In genomic region chr3:89534566-89535097, GRCm38 (mm10) we compare ENCODE assay signal across 8 mouse cellular contexts. TPM values are rescaled to one million over a fixed set of nuclear protein-coding genes. Genes with fewer than 3 reads are reported as not detected.
DNase-seq lines count a peak whose midpoint lies in the region; ATAC-seq and TF ChIP-seq lines count a peak whose summit lies in the region.

No protein-coding gene starts in this region.

- no peak for ATAC-seq in kidney, postnatal 0 days (replicated peaks; ENCODE audit: low FRiP score, low read depth)
- ATAC-seq in kidney, embryonic 16.5 days (ENCODE audit: low FRiP score, low TSS enrichment): no peak
- ATAC-seq in forebrain, postnatal 0 days: peak; percentile 58
- peak; percentile 32; the same call in 1 of the 2 replicates for ATAC-seq in lung, postnatal 0 days
- ATAC-seq in megakaryocyte, adult 5-6 weeks (ENCODE audit: poor library complexity, severe bottlenecking): no peak

- H3K36me3 ChIP-seq in kidney, postnatal 0 days (ENCODE audit: insufficient read depth, low read length): no peaks in the 10 kb centered on the region
- H3K36me3 ChIP-seq in kidney, embryonic 16.5 days (ENCODE audit: insufficient read depth, low read length): no peaks in the 10 kb centered on the region
- H3K36me3 ChIP-seq in forebrain, postnatal 0 days (ENCODE audit: insufficient read depth): no peaks in the 10 kb centered on the region
- no peaks in the 10 kb centered on the region for H3K36me3 ChIP-seq in lung, postnatal 0 days (ENCODE audit: insufficient read depth, low read length)

- no peak overlapping the region for H3K9ac ChIP-seq in kidney, postnatal 0 days (ENCODE audit: low read depth, low read length)
- H3K9ac ChIP-seq in kidney, embryonic 16.5 days (replicated peaks; ENCODE audit: low read length): no peak overlapping the region
- H3K9ac ChIP-seq in forebrain, postnatal 0 days: no peak overlapping the region
- H3K9ac ChIP-seq in lung, postnatal 0 days (replicated peaks; ENCODE audit: low read depth): no peak overlapping the region

- H3K27me3 ChIP-seq in kidney, postnatal 0 days (ENCODE audit: insufficient read depth, low read length): no peaks in the 10 kb centered on the region
- H3K27me3 ChIP-seq in kidney, embryonic 16.5 days (ENCODE audit: insufficient read depth, low read length): no peaks in the 10 kb centered on the region
- no peaks in the 10 kb centered on the region for H3K27me3 ChIP-seq in forebrain, postnatal 0 days (ENCODE audit: insufficient read depth, low read length)
- no peaks in the 10 kb centered on the region for H3K27me3 ChIP-seq in lung, postnatal 0 days (replicated peaks; ENCODE audit: insufficient read depth, low read length)

- H3K4me2 ChIP-seq in kidney, postnatal 0 days (ENCODE audit: low read length): no peak overlapping the region
- H3K4me2 ChIP-seq in kidney, embryonic 16.5 days (replicated peaks; ENCODE audit: low read depth, low read length): no peak overlapping the region
- H3K4me2 ChIP-seq in forebrain, postnatal 0 days (ENCODE audit: low read depth): no peak overlapping the region
- no peak overlapping the region for H3K4me2 ChIP-seq in lung, postnatal 0 days (replicated peaks; ENCODE audit: low read depth, low read length)

- no peak overlapping the region for H3K27ac ChIP-seq in kidney, postnatal 0 days
- H3K27ac ChIP-seq in kidney, embryonic 16.5 days (ENCODE audit: low read length): no peak overlapping the region
- 0 out of 2 replicates have a peak overlapping the region, but pooled peaks have one; percentile 51 for H3K27ac ChIP-seq in forebrain, postnatal 0 days (ENCODE audit: low read depth, low read length)
- H3K27ac ChIP-seq in lung, postnatal 0 days (ENCODE audit: low read length): no peak overlapping the region

- DNase-seq in kidney, postnatal 0 days (ENCODE audit: low spot score): peak; percentile 29
- peak; percentile 84 for DNase-seq in adrenal gland, postnatal 10 days
- peak; percentile 77 for DNase-seq in forebrain, postnatal 0 days
- DNase-seq in lung, postnatal 0 days (ENCODE audit: low spot score): peak; percentile 60
- no peak for DNase-seq in left cerebral cortex, postnatal 25 days (ENCODE audit: low spot score in 2 of 2)
- no peak for DNase-seq in spleen, postnatal 14 days (ENCODE audit: low spot score in 2 of 2)

- no peak for TF ChIP-seq CTCF in kidney, postnatal 0 days (IDR thresholded peaks at IDR 0.05; ENCODE audit: low read depth)
- no peak for TF ChIP-seq CTCF in forebrain, postnatal 0 days (IDR thresholded peaks at IDR 0.05; ENCODE audit: low read depth)
- no peak for TF ChIP-seq CTCF in lung, postnatal 0 days (IDR thresholded peaks at IDR 0.05)

- no peak overlapping the region for H3K4me3 ChIP-seq in kidney, postnatal 0 days (replicated peaks; ENCODE audit: low read depth, low read length)
- no peak overlapping the region for H3K4me3 ChIP-seq in kidney, embryonic 16.5 days (ENCODE audit: low read length)
- no peak overlapping the region for H3K4me3 ChIP-seq in forebrain, postnatal 0 days (ENCODE audit: low read depth, low read length)
- no peak overlapping the region for H3K4me3 ChIP-seq in lung, postnatal 0 days (ENCODE audit: low read depth, low read length)

- H3K9me3 ChIP-seq in kidney, postnatal 0 days (replicated peaks; ENCODE audit: low read length): no peaks in the 10 kb centered on the region
- H3K9me3 ChIP-seq in kidney, embryonic 16.5 days (ENCODE audit: low read length): no peaks in the 10 kb centered on the region
- no peaks in the 10 kb centered on the region for H3K9me3 ChIP-seq in forebrain, postnatal 0 days (ENCODE audit: low read length)
- no peaks in the 10 kb centered on the region for H3K9me3 ChIP-seq in lung, postnatal 0 days (ENCODE audit: low read length)

- H3K4me1 ChIP-seq in kidney, postnatal 0 days (replicated peaks; ENCODE audit: insufficient read depth, low read length): no peaks in the 10 kb centered on the region
- no peaks in the 10 kb centered on the region for H3K4me1 ChIP-seq in kidney, embryonic 16.5 days (ENCODE audit: insufficient read depth, low read length)
- H3K4me1 ChIP-seq in forebrain, postnatal 0 days (ENCODE audit: insufficient read depth): peaks cover 7% of the 10 kb centered on the region
- H3K4me1 ChIP-seq in lung, postnatal 0 days (ENCODE audit: insufficient read depth, low read depth, low read length): no peaks in the 10 kb centered on the region

- no peak for TF ChIP-seq EP300 in lung, postnatal 0 days (IDR thresholded peaks at IDR 0.05)

- intact Hi-C loops in left cerebral cortex, postnatal 25 days (cut with DNase I): no loop called here

- WGBS in kidney, postnatal 0 days: 23% methylated on average over 6 of the region's 6 CpGs
- 34% methylated on average over 6 of the region's 6 CpGs for WGBS in kidney, embryonic 16.5 days
- 22% methylated on average over 6 of the region's 6 CpGs for WGBS in forebrain, postnatal 0 days
- 30% methylated on average over 6 of the region's 6 CpGs for WGBS in lung, postnatal 0 days

RNA-seq across cellular contexts. Expression of gene Kcnn3, which starts 14.7 kb away (rescaled TPM):
- 1.4 and 1.6 TPM in 2 replicates for polyA plus RNA-seq in kidney, postnatal 0 days (2015; fragmentation: Nextera tagmentation; extraction: Ambion mirVana)
- 2.5 and 2.6 TPM in 2 replicates for polyA plus RNA-seq in kidney, embryonic 16.5 days (2015; fragmentation: Nextera tagmentation; extraction: Ambion mirVana)
- total RNA-seq in adrenal gland, postnatal 10 days (2021): 1 to 10 TPM; 4.3 to 6.3 TPM
- 11.5 and 13.6 TPM in 2 replicates for total RNA-seq in forebrain, postnatal 0 days (2014; rRNA removed)
- polyA plus RNA-seq in forebrain, postnatal 0 days (2015; fragmentation: Nextera tagmentation; extraction: Ambion mirVana): 3.0 and 5.1 TPM in 2 replicates
- 1.00 and 1.0 TPM in 2 replicates for polyA plus RNA-seq in lung, postnatal 0 days (2015; fragmentation: Nextera tagmentation; extraction: Ambion mirVana)
- total RNA-seq in left cerebral cortex, postnatal 25 days (2021): 10 to 100 TPM; 20.3 to 22.8 TPM
- total RNA-seq in megakaryocyte, adult 5-6 weeks (2015): not detected in 2 replicates
- not detected in 2 replicates for total RNA-seq in megakaryocyte, adult 5-6 weeks (2017)

Comparison
In these comparisons a context has a peak if more than half of its experiments do, and no peak if none do; other contexts are left out.
1. ATAC-seq: peak in forebrain, postnatal 0 days (single experiment) and lung, postnatal 0 days (single experiment); none in kidney, postnatal 0 days (single experiment), kidney, embryonic 16.5 days (single experiment) and megakaryocyte, adult 5-6 weeks (single experiment).
2. DNase-seq: peak in kidney, postnatal 0 days (single experiment), adrenal gland, postnatal 10 days (single experiment), forebrain, postnatal 0 days (single experiment) and lung, postnatal 0 days (single experiment); none in left cerebral cortex, postnatal 25 days (0 of 2) and spleen, postnatal 14 days (0 of 2).
3. RNA of gene Kcnn3, which starts 14.7 kb away (total RNA-seq): 20.3 to 22.8 TPM in left cerebral cortex, postnatal 25 days, 11.5 to 13.6 TPM in forebrain, postnatal 0 days and 4.3 to 6.3 TPM in adrenal gland, postnatal 10 days; not detected in megakaryocyte, adult 5-6 weeks; every median in the first group is over 4 times any median in the second.